Mouse (Mus musculus) heart, postnatal 0 days (tissue): ENCODE measurements around the gene Lrp8.

ENCODE experiments used
- CTCF ChIP-seq: IDR thresholded peaks from 2 replicates; pipeline ENCODE4 v1.5.1; 2016; ENCODE audit warnings: antibody characterized with exemption, control low read depth, low read depth
- EP300 ChIP-seq: IDR thresholded peaks from 2 replicates; pipeline ENCODE4 v1.6.1; 2016; ENCODE audit warnings: antibody characterized with exemption, low read depth

DNA sequence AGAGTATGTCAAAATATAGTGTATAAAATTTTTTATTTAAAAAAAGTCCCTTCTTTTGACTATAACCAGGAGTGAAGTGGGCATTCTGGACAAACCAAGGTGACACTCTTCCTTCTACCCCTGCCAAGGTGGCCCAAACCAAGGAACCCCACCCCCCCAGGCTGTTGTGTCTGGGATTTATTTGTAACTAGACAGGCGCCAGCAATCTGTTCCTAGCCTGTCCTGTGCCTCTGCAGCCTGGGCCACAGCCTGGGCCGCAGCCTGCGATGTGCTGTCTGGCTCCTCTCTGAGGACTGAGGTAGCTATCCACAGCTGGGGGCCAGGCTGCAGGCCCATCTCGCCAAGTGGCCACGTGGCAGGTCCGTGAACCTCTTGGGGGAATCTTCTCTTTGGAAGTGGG, 10.3 kb downstream of the Lrp8 start:
- no peak for TF ChIP-seq EP300
- no peak for TF ChIP-seq CTCF
